Mouse (Mus musculus) liver, embryonic 14.5 days (tissue): ENCODE measurements around the gene Zcchc2. TPM values are rescaled to one million over a fixed set of nuclear protein-coding genes. Genes with fewer than 3 reads are reported as not detected.

Experiments
- ATAC-seq: fragments of 200-750 bp; cut with Nextera tagmentation; 2 replicates; pipeline ENCODE4 v1.8.0; 2017; ENCODE audit warnings: moderate number of reproducible peaks, mild to moderate bottlenecking, moderate library complexity; ENCODE audit not compliant: insufficient read depth
- DNase-seq, 3 experiments: peaks; one replicate each; pipeline ENCODE4 v3.0.0-alpha.2; 2012 to 2013; ENCODE audit warnings: low read depth in 3 of 3, low spot score in 3 of 3
- H3K27ac ChIP-seq: fragments of 300-500 bp; sonication (generic); 2 replicates; pipeline ENCODE4 v1.5.1; 2014; ENCODE audit warnings: moderate library complexity, mild to moderate bottlenecking, control low read depth, inconsistent platforms
- H3K27me3 ChIP-seq: fragments of 300-500 bp; sonication (generic); 2 replicates; pipeline ENCODE4 v1.6.1; 2014; ENCODE audit warnings: mild to moderate bottlenecking, low read length, moderate library complexity; ENCODE audit not compliant: control insufficient read depth, insufficient read depth
- H3K36me3 ChIP-seq: fragments of 300-500 bp; sonication (generic); replicated peaks from 2 replicates; pipeline ENCODE4 v1.6.1; 2014; ENCODE audit warnings: low read depth; ENCODE audit not compliant: control insufficient read depth, insufficient read depth
- H3K4me1 ChIP-seq, 2 experiments: fragments of 200-500 bp in 1 of 2; fragments of 300-500 bp in 1 of 2; sonication (generic) in 1 of 2; replicated peaks; 2 replicates each; pipeline ENCODE4 v1.6.1; 2012 to 2014; ENCODE audit warnings: antibody characterized with exemption in 1 of 2, inconsistent platforms in 1 of 2, low read length in 1 of 2; ENCODE audit not compliant: control insufficient read depth in 2 of 2, insufficient read depth in 2 of 2
- H3K4me2 ChIP-seq: fragments of 300-500 bp; sonication (generic); 2 replicates; pipeline ENCODE4 v1.6.1; 2014; ENCODE audit warnings: low read depth, mild to moderate bottlenecking, control low read depth, moderate library complexity
- H3K4me3 ChIP-seq, 2 experiments: fragments of 200-500 bp in 1 of 2; fragments of 300-500 bp in 1 of 2; sonication (generic) in 1 of 2; 2 replicates each; pipeline ENCODE4 v1.5.1; 2012 to 2014; ENCODE audit warnings: low read depth in 2 of 2, low read length in 2 of 2, mild to moderate bottlenecking in 2 of 2, control low read depth in 1 of 2, inconsistent platforms in 1 of 2, moderate library complexity in 1 of 2; ENCODE audit not compliant: insufficient read depth in 1 of 2
- H3K9ac ChIP-seq: fragments of 300-500 bp; sonication (generic); replicated peaks from 2 replicates; pipeline ENCODE4 v1.6.1; 2014; ENCODE audit warnings: mild to moderate bottlenecking, control low read depth, moderate library complexity
- H3K9me3 ChIP-seq: fragments of 300-500 bp; sonication (generic); 2 replicates; pipeline ENCODE4 v1.6.1; 2016; ENCODE audit warnings: low read length, mixed read lengths; ENCODE audit not compliant: control insufficient read depth
- CTCF ChIP-seq: IDR thresholded peaks from 2 replicates; pipeline ENCODE4 v1.5.1; 2016; ENCODE audit warnings: antibody characterized with exemption, low read depth, control low read depth
- EP300 ChIP-seq: IDR thresholded peaks from 2 replicates; pipeline ENCODE4 v1.6.1; 2016; ENCODE audit warnings: antibody characterized with exemption, low read depth
- WGBS: fragments of 180-500 bp; shearing (Covaris S2); extraction: QIAGEN DNeasy Blood & Tissue Kit; methylation state at CpG from one replicate; pipeline ENCODE4 v1.1.7; 2014; ENCODE audit not compliant: insufficient replicate concordance; 5-methylcytosine and 5-hydroxymethylcytosine counted together
- polyA plus RNA-seq, 2 experiments: library from polyadenylated mRNA; depleted of rRNA in 1 of 2; stranded (reverse) in 1 of 2; unstranded in 1 of 2; fragments of >200 nt; fragmentation: Nextera tagmentation in 1 of 2; extraction: Ambion mirVana in 1 of 2; gene quantifications; 2 replicates each; pipeline versions ENCODE4 v1.2.1 to v1.2.3; 2012 to 2014

Gene Zcchc2
- polyA plus RNA-seq, 2 experiments = 1.0 to 4.3 TPM

- Histone ChIP-seq H3K9ac (no peak overlapping the region), H3K27ac (no peak overlapping the region), H3K27me3 (no peaks in the 10 kb centered on the region), H3K4me1 (0 out of 4 replicates have a peak, but pooled peaks cover 0 to 1% of the 10 kb centered on the region in 2 experiments), H3K4me3 (no peak overlapping the region), H3K4me2 (no peak overlapping the region), H3K9me3 (no peaks in the 10 kb centered on the region), H3K36me3 (no peaks in the 10 kb centered on the region)
- 82% methylated on average over 9 of the region's 9 CpGs for WGBS
- ATAC-seq (no peak), DNase-seq (no peak)
- TF ChIP-seq CTCF (no peak), EP300 (no peak)
Observed at GRCm38 (mm10) chr1:105962852-105963251, 27.4 kb upstream of the Zcchc2 start.

GRCm38 (mm10) chr1:105964514-105964913 is 25.7 kb upstream of the Zcchc2 start:
- WGBS = 58% methylated on average over 4 of the region's 4 CpGs
- no peaks in the 10 kb centered on the region for H3K9me3 ChIP-seq
- H3K4me2 ChIP-seq = no peak overlapping the region
- no peak overlapping the region for H3K27ac ChIP-seq
- no peak overlapping the region for H3K4me3 ChIP-seq
- DNase-seq (no peak), ATAC-seq (no peak)
- no peaks in the 10 kb centered on the region for H3K36me3 ChIP-seq
- H3K4me1 ChIP-seq = 0 out of 4 replicates have a peak, but pooled peaks cover 0 to 1% of the 10 kb centered on the region in 2 experiments
- no peak overlapping the region for H3K9ac ChIP-seq
- no peaks in the 10 kb centered on the region for H3K27me3 ChIP-seq
- TF ChIP-seq CTCF (no peak), EP300 (no peak)

GRCm38 (mm10) chr1:105965189-105965588 is 25.0 kb upstream of the Zcchc2 start:
- H3K4me2 ChIP-seq = no peak overlapping the region
- no peak for TF ChIP-seq EP300
- TF ChIP-seq CTCF = no peak
- 52% methylated on average over 5 of the region's 5 CpGs for WGBS
- H3K4me3 ChIP-seq = no peak overlapping the region
- no peak overlapping the region for H3K27ac ChIP-seq
- H3K9me3 ChIP-seq = no peaks in the 10 kb centered on the region
- H3K27me3 ChIP-seq = no peaks in the 10 kb centered on the region
- H3K9ac ChIP-seq = no peak overlapping the region
- 0 out of 4 replicates have a peak, but pooled peaks cover 0 to 1% of the 10 kb centered on the region in 2 experiments for H3K4me1 ChIP-seq
- H3K36me3 ChIP-seq = no peaks in the 10 kb centered on the region
- ATAC-seq (0 out of 2 replicates have a peak, but pooled peaks have one; percentile 13), DNase-seq (no peak)

GRCm38 (mm10) chr1:105971490-105972170 is 18.6 kb upstream of the Zcchc2 start:
- 0 out of 2 replicates have a peak, but pooled peaks have one; percentile 33 for ATAC-seq

GRCm38 (mm10) chr1:105974023-105974422 is 16.2 kb upstream of the Zcchc2 start:
- Histone ChIP-seq H3K27me3 (no peaks in the 10 kb centered on the region), H3K4me3 (no peak overlapping the region), H3K9ac (no peak overlapping the region), H3K9me3 (no peaks in the 10 kb centered on the region), H3K27ac (no peak overlapping the region), H3K4me2 (no peak overlapping the region), H3K36me3 (no peaks in the 10 kb centered on the region), H3K4me1 (peaks cover 0 to 17% of the 10 kb centered on the region in 2 experiments; a peak in 3 of 4 replicates)
- TF ChIP-seq EP300 = no peak
- TF ChIP-seq CTCF = no peak
- 39% methylated on average over 2 of the region's 2 CpGs for WGBS
- ATAC-seq (peak; percentile 50), DNase-seq (no peak)

More at GRCm38 (mm10) chr1:105971490-105972170, 18.6 kb upstream of the Zcchc2 start:
- WGBS = 18% methylated on average over 10 of the region's 10 CpGs
- H3K27me3 ChIP-seq = no peaks in the 10 kb centered on the region
- peaks cover 0 to 17% of the 10 kb centered on the region in 2 experiments; a peak in 3 of 4 replicates for H3K4me1 ChIP-seq
- H3K36me3 ChIP-seq = no peaks in the 10 kb centered on the region
- peak overlapping the region; percentile 39 for H3K4me2 ChIP-seq
- no peak overlapping the region for H3K27ac ChIP-seq
- no peak for TF ChIP-seq EP300
- TF ChIP-seq CTCF = no peak
- H3K9me3 ChIP-seq = no peaks in the 10 kb centered on the region
- no peak for DNase-seq
- H3K4me3 ChIP-seq = peak overlapping the region; percentile 17 to 24; a peak in 3 of 4 replicates
- no peak overlapping the region; the same call in 1 of the 2 replicates for H3K9ac ChIP-seq
